Mouse (Mus musculus) neural tube, embryonic 13.5 days (tissue): ENCODE data around the gene Man2a1. TPM values are rescaled to one million over a fixed set of nuclear protein-coding genes. Genes with fewer than 3 reads are reported as not detected.
"Not testable (repeated sequence)": the region's sequence is repeated elsewhere in the genome, so short reads cannot be mapped to it uniquely, and the experiment has no call there.

Source experiments
- ATAC-seq: fragments of 200-750 bp; cut with Nextera tagmentation; 2 replicates; pipeline ENCODE4 v1.8.0; 2017; ENCODE audit warnings: low read depth, mild to moderate bottlenecking, moderate TSS enrichment, moderate library complexity
- H3K27ac ChIP-seq: fragments of 300-500 bp; sonication (generic); replicated peaks from 2 replicates; pipeline ENCODE4 v1.5.1; 2015; ENCODE audit warnings: moderate library complexity, mild to moderate bottlenecking, inconsistent platforms
- H3K27me3 ChIP-seq: fragments of 300-500 bp; sonication (generic); 2 replicates; pipeline ENCODE4 v1.6.1; 2015; ENCODE audit warnings: mild to moderate bottlenecking, inconsistent platforms
- H3K36me3 ChIP-seq: fragments of 300-500 bp; sonication (generic); 2 replicates; pipeline ENCODE4 v1.6.1; 2015; ENCODE audit warnings: mild to moderate bottlenecking, inconsistent platforms
- H3K4me1 ChIP-seq: fragments of 300-500 bp; sonication (generic); replicated peaks from 2 replicates; pipeline ENCODE4 v1.6.1; 2015; ENCODE audit warnings: inconsistent platforms
- H3K4me2 ChIP-seq: fragments of 300-500 bp; sonication (generic); 2 replicates; pipeline ENCODE4 v1.6.1; 2015; ENCODE audit warnings: inconsistent platforms, mild to moderate bottlenecking, moderate library complexity
- H3K4me3 ChIP-seq: fragments of 300-500 bp; sonication (generic); 2 replicates; pipeline ENCODE4 v1.5.1; 2015; ENCODE audit warnings: mild to moderate bottlenecking, inconsistent platforms
- H3K9ac ChIP-seq: fragments of 300-500 bp; sonication (generic); 2 replicates; pipeline ENCODE4 v1.6.1; 2015; ENCODE audit warnings: moderate library complexity, mild to moderate bottlenecking, inconsistent platforms
- H3K9me3 ChIP-seq: fragments of 300-500 bp; sonication (generic); 2 replicates; pipeline ENCODE4 v1.6.1; 2016; ENCODE audit warnings: inconsistent platforms
- WGBS: fragments of 180-500 bp; shearing (Covaris S2); methylation state at CpG from one replicate; pipeline ENCODE4 v1.1.7; 2015; 5-methylcytosine and 5-hydroxymethylcytosine counted together
- polyA plus RNA-seq: library from polyadenylated mRNA; unstranded; fragments of >200 nt; fragmentation: Nextera tagmentation; extraction: Ambion mirVana; gene quantifications from 2 replicates; pipeline ENCODE4 v1.2.1, GENCODE M21; 2015

Man2a1 gene
- polyA plus RNA-seq, 1 experiment from 2014 or later = 5.3 TPM

DNA sequence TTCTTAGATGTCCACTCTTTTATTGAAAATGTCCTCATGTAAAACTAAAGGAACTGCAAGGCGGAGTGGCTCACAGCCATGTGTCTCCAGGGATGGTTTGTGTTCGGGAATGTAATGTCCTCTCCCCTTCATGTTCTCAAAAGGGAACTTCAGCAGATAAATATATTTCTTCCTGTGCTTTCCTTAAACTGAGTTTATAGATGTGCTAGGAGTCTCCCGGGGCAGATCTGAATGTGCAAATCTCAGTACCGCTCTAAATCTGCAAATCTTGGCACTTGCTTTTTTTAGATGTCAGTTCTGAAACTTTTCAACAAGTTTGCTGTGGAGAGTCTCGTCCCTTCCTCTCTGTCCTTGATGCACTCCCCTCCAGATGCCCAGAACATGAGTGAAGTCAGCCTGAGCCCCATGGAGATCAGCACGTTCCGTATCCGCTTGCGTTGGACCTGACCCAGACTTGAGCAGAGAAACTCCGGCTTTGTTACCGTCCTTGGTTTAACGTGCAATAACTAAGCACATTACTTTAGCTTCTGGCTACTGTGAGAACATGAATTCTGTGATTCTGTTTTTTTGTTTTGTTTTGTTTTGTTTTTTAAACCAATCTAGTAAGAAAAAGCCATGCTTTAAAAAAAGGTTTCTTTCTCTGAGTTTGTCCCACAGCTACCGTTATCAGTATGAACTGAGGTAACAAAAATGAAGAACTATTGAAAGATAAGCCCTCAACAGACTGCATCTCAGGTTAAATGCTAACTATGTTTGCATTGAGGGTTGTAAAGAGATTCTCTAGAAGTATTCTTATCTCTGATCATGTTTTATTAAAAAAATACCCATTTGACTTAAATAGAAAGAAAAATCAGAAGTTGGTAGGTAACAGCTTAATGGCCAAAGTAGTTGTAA lies 151.8 kb downstream of the Man2a1 start:
- Histone ChIP-seq H3K27ac (no peak overlapping the region), H3K4me1 (no peaks in the 10 kb centered on the region), H3K4me3 (no peak overlapping the region), H3K4me2 (no peak overlapping the region), H3K9ac (no peak overlapping the region), H3K9me3 (no peaks in the 10 kb centered on the region), H3K36me3 (peaks cover 5% of the 10 kb centered on the region), H3K27me3 (no peaks in the 10 kb centered on the region)
- WGBS = 90% methylated on average over 13 of the region's 13 CpGs
- no peak for ATAC-seq

DNA sequence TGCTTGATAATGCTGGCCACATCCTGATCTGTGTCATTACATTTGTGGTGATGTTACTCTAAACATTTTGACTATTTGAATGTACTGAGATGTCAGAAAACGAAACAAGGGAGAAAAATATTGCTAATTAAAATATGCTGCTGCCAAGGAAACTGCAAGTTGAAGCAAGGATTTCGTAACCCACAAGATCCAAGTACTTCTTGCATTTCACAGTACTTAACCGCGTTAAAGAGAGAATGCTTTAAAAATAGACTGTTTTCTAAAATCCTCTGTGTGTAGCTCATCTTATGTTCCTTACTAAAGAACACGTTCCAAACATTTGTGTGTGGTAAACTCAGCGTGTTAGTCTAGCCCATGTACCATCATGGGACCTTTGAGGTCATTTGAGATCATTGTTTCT lies 153.0 kb downstream of the Man2a1 start:
- no peak overlapping the region for H3K4me3 ChIP-seq
- H3K9ac ChIP-seq = no peak overlapping the region
- no peaks in the 10 kb centered on the region for H3K27me3 ChIP-seq
- no peak for ATAC-seq
- no peak overlapping the region for H3K4me2 ChIP-seq
- WGBS = 90% methylated on average over 6 of the region's 6 CpGs
- no peaks in the 10 kb centered on the region for H3K9me3 ChIP-seq
- peaks cover 5% of the 10 kb centered on the region for H3K36me3 ChIP-seq
- H3K27ac ChIP-seq = no peak overlapping the region
- no peaks in the 10 kb centered on the region for H3K4me1 ChIP-seq

DNA sequence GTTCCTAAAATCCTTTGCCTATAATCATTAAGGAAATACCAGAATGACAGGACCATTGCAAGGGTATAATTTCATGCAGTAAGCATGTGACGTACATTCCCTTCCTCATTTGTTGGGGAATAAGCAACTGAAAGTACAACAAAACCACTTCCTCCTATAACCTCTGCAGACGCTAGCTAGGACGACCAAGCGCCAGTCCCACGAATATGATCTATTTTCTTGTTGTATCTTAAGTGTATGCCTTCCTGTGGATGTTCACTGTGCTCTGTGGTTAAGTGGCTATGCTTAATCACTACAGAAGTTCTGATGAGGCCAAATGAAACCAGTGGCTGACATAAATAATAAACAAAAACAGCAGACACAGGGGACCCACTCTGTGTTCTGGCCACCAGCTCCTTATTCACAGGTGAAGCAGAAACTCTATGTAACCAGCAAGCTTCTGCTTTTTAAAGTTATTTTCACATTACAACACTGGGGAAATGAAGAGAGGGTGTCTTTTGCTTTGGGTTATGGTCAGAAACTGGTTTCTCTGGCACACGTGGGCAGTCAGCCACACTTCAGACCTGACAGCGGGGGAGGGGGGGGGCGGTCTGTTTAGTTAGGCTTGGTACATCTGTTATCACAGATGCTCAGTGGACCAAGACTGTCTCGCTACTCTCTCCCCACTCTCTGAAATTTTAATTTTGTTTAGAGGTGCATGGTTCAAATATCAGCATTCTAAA lies 153.8 kb downstream of the Man2a1 start:
- Histone ChIP-seq H3K36me3 (peaks cover 5% of the 10 kb centered on the region), H3K9ac (no peak overlapping the region), H3K27me3 (no peaks in the 10 kb centered on the region), H3K4me2 (no peak overlapping the region), H3K9me3 (no peaks in the 10 kb centered on the region), H3K4me3 (no peak overlapping the region), H3K4me1 (no peaks in the 10 kb centered on the region), H3K27ac (no peak overlapping the region)
- ATAC-seq = no peak
- 76% methylated on average over 9 of the region's 9 CpGs for WGBS

DNA sequence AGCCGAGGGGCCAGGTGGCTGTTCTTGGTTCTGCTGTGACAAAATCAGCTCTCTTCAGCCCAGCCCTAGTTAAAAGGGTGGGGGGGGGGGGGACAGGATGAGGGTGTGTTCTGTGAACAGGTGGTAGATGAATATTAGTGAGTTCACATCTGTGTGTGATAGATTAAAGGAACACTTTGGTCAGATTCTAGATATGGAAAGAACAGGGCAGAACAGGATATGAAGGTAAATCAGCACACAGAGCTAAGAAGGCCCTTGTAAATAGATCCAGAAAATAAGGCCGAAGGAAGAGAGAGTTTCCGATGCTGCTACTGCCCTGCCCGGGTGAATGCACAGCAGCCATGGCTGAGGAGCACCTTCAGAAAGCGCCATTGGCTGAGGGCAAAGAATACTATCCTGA lies 154.7 kb downstream of the Man2a1 start:
- H3K4me1 ChIP-seq = no peaks in the 10 kb centered on the region
- H3K27me3 ChIP-seq = no peaks in the 10 kb centered on the region
- no peak overlapping the region for H3K9ac ChIP-seq
- H3K27ac ChIP-seq = no peak overlapping the region
- no peak overlapping the region for H3K4me3 ChIP-seq
- H3K36me3 ChIP-seq = peaks cover 5% of the 10 kb centered on the region
- H3K9me3 ChIP-seq = no peaks in the 10 kb centered on the region
- no peak overlapping the region for H3K4me2 ChIP-seq
- 81% methylated on average over 5 of the region's 5 CpGs for WGBS
- no peak for ATAC-seq

DNA sequence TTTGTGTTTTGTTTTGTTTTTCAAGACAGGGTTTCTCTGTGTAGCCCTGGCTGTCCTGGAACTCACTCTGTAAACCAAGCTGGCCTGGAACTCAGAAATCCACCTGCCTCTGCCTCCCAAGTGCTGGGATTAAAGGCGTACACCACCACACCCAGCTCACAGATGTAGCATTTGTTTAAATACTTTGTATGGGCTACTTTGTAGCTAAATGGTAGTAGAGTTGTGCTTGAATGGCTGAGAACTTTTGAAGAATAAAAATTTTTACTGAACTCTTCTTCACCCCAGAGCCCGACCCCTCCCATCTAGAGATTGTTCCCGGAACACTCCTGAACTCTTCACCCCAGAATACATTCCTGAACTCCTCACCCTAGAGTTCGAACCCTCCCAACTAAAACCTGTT lies 162.1 kb downstream of the Man2a1 start:
- whole genome bisulfite sequencing = 96% methylated on average over 4 of the region's 4 CpGs
- H3K4me1 ChIP-seq, H3K4me3 ChIP-seq, H3K36me3 ChIP-seq, H3K27me3 ChIP-seq, H3K9me3 ChIP-seq, H3K9ac ChIP-seq, H3K27ac ChIP-seq, H3K4me2 ChIP-seq, ATAC-seq: not testable (repeated sequence)

DNA sequence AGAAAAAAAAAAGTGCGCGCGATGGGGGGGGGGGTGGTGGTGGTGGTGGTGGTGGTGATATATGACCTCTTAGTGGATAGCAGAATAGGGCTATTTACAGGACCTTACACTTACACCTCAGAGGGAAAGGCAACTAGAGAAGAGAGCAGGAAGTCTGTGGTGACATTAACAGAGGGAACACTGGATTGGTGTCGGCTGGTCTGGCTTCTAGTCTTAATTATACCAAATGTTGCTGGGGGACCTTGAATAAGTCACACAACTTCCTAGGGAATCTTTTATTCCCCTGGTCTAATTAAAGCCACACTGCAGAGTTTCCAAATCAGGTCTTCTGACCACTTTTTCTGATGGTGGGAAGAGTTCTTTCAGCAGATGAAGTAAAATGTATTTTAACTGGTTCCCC lies 163.0 kb downstream of the Man2a1 start:
- no peaks in the 10 kb centered on the region for H3K27me3 ChIP-seq
- no peaks in the 10 kb centered on the region for H3K4me1 ChIP-seq
- H3K4me2 ChIP-seq = no peak overlapping the region
- no peak overlapping the region for H3K4me3 ChIP-seq
- H3K27ac ChIP-seq = no peak overlapping the region
- ATAC-seq = no peak
- no peak overlapping the region for H3K9ac ChIP-seq
- no peaks in the 10 kb centered on the region for H3K9me3 ChIP-seq
- 91% methylated on average over 4 of the region's 4 CpGs for WGBS
- H3K36me3 ChIP-seq = no peaks in the 10 kb centered on the region

DNA sequence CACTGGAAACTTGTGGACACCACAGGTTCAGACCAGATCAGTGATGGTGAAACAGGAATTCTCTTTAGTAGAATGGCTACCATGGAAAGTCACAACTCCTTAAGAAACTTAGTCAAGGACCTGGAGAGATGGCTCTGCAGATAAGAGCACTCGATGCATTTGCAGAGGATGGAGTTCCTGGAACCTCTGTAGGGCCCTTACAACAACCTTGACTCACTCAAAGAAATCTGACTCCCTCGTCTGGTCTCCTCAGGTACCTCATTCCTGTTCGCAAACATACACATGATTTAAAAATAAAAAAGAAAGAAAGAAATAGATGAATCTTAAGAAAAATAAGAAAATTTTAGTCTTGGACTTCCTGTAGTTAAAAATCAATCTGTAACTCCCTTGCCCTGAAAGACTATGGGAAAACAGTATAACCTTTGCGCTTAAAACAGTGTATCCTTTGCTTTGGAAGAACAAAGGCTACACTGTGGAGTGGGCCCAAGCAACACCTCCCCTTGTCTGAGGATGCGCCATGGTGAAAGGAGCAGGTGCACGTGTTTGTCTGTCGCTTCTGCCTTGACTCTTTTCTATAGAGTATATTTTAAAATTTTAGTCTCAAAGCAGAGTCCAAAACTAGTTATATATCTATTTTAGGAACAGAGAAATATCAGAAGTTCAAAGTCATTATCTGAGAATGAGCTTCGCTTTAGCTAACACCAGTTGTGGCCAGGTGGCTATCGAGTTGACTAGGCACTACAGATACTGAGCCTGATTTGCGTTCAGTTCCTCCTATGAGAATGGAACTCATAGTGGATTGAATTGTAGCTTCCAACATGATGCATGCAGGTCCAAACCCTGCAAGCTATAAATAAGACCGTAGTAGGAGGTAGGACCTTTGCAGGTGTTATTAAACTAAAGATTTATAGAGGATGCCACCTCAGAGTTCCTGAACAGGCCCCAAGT lies 163.9 kb downstream of the Man2a1 start:
- no peak overlapping the region for H3K4me2 ChIP-seq
- no peaks in the 10 kb centered on the region for H3K9me3 ChIP-seq
- H3K4me3 ChIP-seq = no peak overlapping the region
- ATAC-seq = no peak
- H3K36me3 ChIP-seq = no peaks in the 10 kb centered on the region
- H3K27ac ChIP-seq = no peak overlapping the region
- H3K4me1 ChIP-seq = no peaks in the 10 kb centered on the region
- no peaks in the 10 kb centered on the region for H3K27me3 ChIP-seq
- H3K9ac ChIP-seq = no peak overlapping the region
- WGBS = 92% methylated on average over 11 of the region's 11 CpGs

DNA sequence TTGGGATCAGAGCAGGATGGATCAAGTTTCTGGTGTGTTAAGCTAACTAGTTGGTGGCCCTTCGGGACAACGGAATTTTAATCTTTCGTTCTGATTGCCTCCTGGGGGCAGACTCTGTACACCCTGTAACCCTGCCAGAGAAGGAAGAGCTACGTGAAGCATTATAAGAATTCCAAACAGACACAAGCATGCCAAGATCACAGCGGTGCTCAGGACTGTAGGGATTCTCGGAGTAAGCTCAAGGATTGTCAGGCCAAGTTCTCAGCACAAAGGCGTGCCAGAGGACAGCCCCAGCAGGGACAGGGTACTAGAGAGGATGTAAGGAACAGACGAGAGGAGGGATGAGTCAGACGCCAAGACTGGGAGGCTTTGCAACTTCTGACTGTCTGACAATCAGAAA lies 164.8 kb downstream of the Man2a1 start:
- Histone ChIP-seq H3K4me1 (0 out of 2 replicates have a peak, but pooled peaks cover 3% of the 10 kb centered on the region), H3K9ac (no peak overlapping the region), H3K27me3 (no peaks in the 10 kb centered on the region), H3K36me3 (no peaks in the 10 kb centered on the region), H3K9me3 (no peaks in the 10 kb centered on the region), H3K4me3 (no peak overlapping the region), H3K27ac (no peak overlapping the region), H3K4me2 (no peak overlapping the region)
- 72% methylated on average over 9 of the region's 9 CpGs for WGBS
- ATAC-seq = no peak

DNA sequence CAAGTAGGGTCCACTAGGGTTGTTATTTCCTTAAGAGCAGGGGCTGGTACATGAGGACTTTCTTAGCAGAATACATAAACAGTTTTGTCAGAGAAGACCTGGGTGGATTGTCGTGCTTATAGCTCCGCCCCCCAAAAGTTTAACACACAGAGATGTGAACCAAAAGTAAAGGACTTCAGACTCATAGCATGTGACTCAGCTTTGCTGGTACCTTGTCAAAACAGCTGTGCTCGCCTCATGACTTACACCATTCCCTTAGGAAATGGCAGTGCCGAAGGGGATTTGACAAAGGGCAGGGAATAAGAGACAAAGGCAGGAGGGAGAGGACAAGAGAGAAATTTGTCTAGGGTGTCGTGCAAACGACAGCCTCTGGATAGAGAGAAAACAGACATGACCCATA lies 166.0 kb downstream of the Man2a1 start:
- H3K27ac ChIP-seq = no peak overlapping the region
- no peaks in the 10 kb centered on the region for H3K36me3 ChIP-seq
- 59% methylated on average over 6 of the region's 6 CpGs for WGBS
- no peak overlapping the region for H3K9ac ChIP-seq
- no peak for ATAC-seq
- H3K4me1 ChIP-seq = 0 out of 2 replicates have a peak, but pooled peaks cover 6% of the 10 kb centered on the region
- H3K27me3 ChIP-seq = no peaks in the 10 kb centered on the region
- H3K4me2 ChIP-seq = no peak overlapping the region
- no peaks in the 10 kb centered on the region for H3K9me3 ChIP-seq
- H3K4me3 ChIP-seq = no peak overlapping the region

DNA sequence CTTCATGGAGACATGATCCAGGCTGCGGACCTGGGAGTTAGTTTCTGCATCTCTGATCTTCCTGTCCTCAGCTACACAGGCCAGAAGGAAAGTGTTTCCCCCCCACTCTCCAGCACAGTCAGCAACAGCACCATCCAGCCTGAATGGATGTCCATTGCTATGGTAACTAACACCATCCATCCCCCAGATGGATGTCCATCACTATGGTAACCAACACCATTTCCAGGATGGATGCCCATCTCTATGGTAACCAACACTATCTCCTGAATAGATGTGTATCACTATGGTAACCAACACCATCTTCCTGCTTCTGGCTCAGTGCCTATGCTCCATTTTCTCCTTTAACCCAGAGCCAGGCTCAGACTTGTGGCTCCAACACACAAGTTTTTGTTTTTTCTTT lies 169.7 kb downstream of the Man2a1 start:
- WGBS = 80% methylated on average over 1 of the region's 1 CpGs
- no peaks in the 10 kb centered on the region for H3K36me3 ChIP-seq

DNA sequence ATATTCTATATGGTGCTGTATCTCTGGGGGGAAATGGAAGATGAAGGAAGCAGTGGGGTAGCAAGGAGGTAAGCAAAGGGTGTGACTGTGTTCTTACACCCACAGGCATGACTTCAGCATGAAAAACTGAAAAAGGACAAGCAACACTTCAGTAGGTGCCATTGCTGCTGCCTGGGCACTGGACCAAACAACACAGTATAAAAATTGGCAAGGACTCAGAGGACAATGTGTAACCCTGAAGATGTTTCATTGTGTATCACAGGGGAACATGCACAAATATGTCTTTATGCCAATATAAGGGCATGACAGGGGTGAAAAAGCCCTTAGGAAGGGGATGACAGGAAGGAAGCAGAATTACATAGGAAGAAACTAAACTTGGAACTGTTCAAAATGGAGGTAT lies 172.1 kb downstream of the Man2a1 start:
- Histone ChIP-seq H3K4me1 (0 out of 2 replicates have a peak, but pooled peaks cover 6% of the 10 kb centered on the region), H3K4me3 (no peak overlapping the region)

More for the DNA sequence above, 169.7 kb downstream of the Man2a1 start:
- Histone ChIP-seq H3K9ac (no peak overlapping the region), H3K9me3 (no peaks in the 10 kb centered on the region), H3K4me2 (no peak overlapping the region), H3K27me3 (no peaks in the 10 kb centered on the region), H3K4me1 (0 out of 2 replicates have a peak, but pooled peaks cover 6% of the 10 kb centered on the region), H3K4me3 (no peak overlapping the region), H3K27ac (no peak overlapping the region)
- ATAC-seq = peak; percentile 89

DNA sequence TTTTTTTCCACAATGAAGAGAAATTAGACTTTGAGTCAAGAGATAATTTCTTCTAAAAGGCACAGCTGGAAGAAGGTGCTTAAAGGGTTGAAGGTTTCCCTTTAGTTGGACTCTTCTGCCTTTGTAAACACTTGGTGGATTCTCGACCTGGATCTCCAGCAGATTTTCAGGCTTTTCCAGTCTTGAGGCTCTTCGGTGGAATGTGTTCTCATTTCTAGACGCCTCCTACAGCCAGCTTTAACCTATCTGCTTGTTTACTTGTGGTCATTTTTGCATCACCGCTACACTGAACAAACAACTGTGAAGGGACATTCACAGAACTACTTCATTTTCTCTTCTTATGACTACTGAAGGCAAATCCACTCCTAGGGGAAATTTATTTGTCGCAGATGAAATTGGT lies 173.7 kb downstream of the Man2a1 start:
- no peak overlapping the region for H3K27ac ChIP-seq
- no peaks in the 10 kb centered on the region for H3K36me3 ChIP-seq
- no peak overlapping the region for H3K4me2 ChIP-seq
- no peaks in the 10 kb centered on the region for H3K27me3 ChIP-seq
- H3K9ac ChIP-seq = no peak overlapping the region
- no peak overlapping the region for H3K4me3 ChIP-seq
- 0 out of 2 replicates have a peak, but pooled peaks cover 6% of the 10 kb centered on the region for H3K4me1 ChIP-seq
- no peaks in the 10 kb centered on the region for H3K9me3 ChIP-seq
- no peak for ATAC-seq
- WGBS = 92% methylated on average over 5 of the region's 5 CpGs

More for the DNA sequence above, 172.1 kb downstream of the Man2a1 start:
- H3K4me2 ChIP-seq = no peak overlapping the region
- no peaks in the 10 kb centered on the region for H3K36me3 ChIP-seq
- H3K27ac ChIP-seq = no peak overlapping the region
- no peaks in the 10 kb centered on the region for H3K9me3 ChIP-seq
- H3K27me3 ChIP-seq = no peaks in the 10 kb centered on the region
- H3K9ac ChIP-seq = no peak overlapping the region
- ATAC-seq = no peak
